Mouse (Mus musculus) CH12.LX (cell line): Measurements from ENCODE around the gene Gm20388. TPM values are rescaled to one million over a fixed set of nuclear protein-coding genes. Genes with fewer than 3 reads are reported as not detected.

ENCODE experiments used
- DNase-seq: peaks from one replicate; pipeline ENCODE4 v3.0.0-alpha.2; 2013; ENCODE audit errors: extremely low read depth
- H3K27ac ChIP-seq: 2 replicates; pipeline ENCODE4 v1.5.1; 2012; ENCODE audit warnings: low read depth, mild to moderate bottlenecking, control low read depth, moderate library complexity; ENCODE audit not compliant: insufficient read depth
- H3K27me3 ChIP-seq: replicated peaks from 2 replicates; pipeline ENCODE3; 2012; ENCODE audit warnings: inconsistent platforms
- H3K36me3 ChIP-seq, 2 experiments: replicated peaks in 1 of 2; 2 replicates each; pipeline versions ENCODE3 to v1.6.1; 2012; ENCODE audit warnings: inconsistent platforms in 1 of 2, low read length in 1 of 2, mild to moderate bottlenecking in 1 of 2, mixed read lengths in 1 of 2, moderate library complexity in 1 of 2; ENCODE audit not compliant: control insufficient read depth in 1 of 2, insufficient read depth in 1 of 2
- H3K4me1 ChIP-seq, 2 experiments: 2 replicates each; pipeline ENCODE4 v1.6.1; 2012; ENCODE audit warnings: inconsistent platforms in 1 of 2, moderate library complexity in 1 of 2; ENCODE audit not compliant: insufficient read depth in 2 of 2, control insufficient read depth in 1 of 2
- H3K4me2 ChIP-seq: 2 replicates; pipeline ENCODE4 v1.6.1; 2012; ENCODE audit warnings: low read depth, mild to moderate bottlenecking, control low read depth; ENCODE audit not compliant: poor library complexity, insufficient read depth, severe bottlenecking
- H3K4me3 ChIP-seq, 3 experiments: fragments of 150-350 bp in 1 of 3; sonication (generic) in 1 of 3; replicated peaks in 1 of 3; 2 replicates each; pipeline versions ENCODE3 to v1.5.1; 2011 to 2012; ENCODE audit warnings: low read depth in 2 of 3, low read length in 2 of 3, mild to moderate bottlenecking in 2 of 3, moderate library complexity in 2 of 3, control low read depth in 1 of 3, improper control_type of control experiment in 1 of 3, inconsistent platforms in 1 of 3, mixed read lengths in 1 of 3; ENCODE audit not compliant: poor library complexity in 1 of 3
- H3K79me2 ChIP-seq: replicated peaks from 2 replicates; pipeline ENCODE4 v1.6.1; 2012; ENCODE audit warnings: mild to moderate bottlenecking, moderate library complexity; ENCODE audit not compliant: control insufficient read depth, poor library complexity, insufficient read depth, severe bottlenecking; ENCODE audit errors: extremely low read depth
- H3K9ac ChIP-seq: 2 replicates; pipeline ENCODE4 v1.6.1; 2012; ENCODE audit warnings: low read depth, mild to moderate bottlenecking, control low read depth, moderate library complexity; ENCODE audit not compliant: insufficient read depth
- H3K9me3 ChIP-seq: replicated peaks from 2 replicates; pipeline ENCODE3; 2012; ENCODE audit warnings: low read length, inconsistent platforms, mixed read lengths
- CTCF ChIP-seq, 2 experiments: IDR thresholded peaks in 1 of 2; conservative IDR thresholded peaks in 1 of 2; 2 replicates each; pipeline ENCODE4 v1.5.1; 2011 to 2012; ENCODE audit warnings: low read depth in 2 of 2, low read length in 2 of 2, improper control_type of control experiment in 1 of 2, inconsistent platforms in 1 of 2, mild to moderate bottlenecking in 1 of 2, moderate library complexity in 1 of 2
- ELF1 ChIP-seq: IDR thresholded peaks from 2 replicates; pipeline ENCODE4 v1.6.1; 2014; ENCODE audit warnings: low read depth, mild to moderate bottlenecking, inconsistent platforms, low read length, improper control_type of control experiment
- EP300 ChIP-seq: IDR thresholded peaks from 2 replicates; pipeline ENCODE4 v1.6.1; 2011; ENCODE audit warnings: low read length, improper control_type of control experiment
- IRF4 ChIP-seq: IDR thresholded peaks from 2 replicates; pipeline ENCODE4 v1.6.1; 2014; ENCODE audit warnings: low read depth, mild to moderate bottlenecking, inconsistent platforms, low read length, improper control_type of control experiment
- KAT2A ChIP-seq: IDR thresholded peaks from 2 replicates; pipeline ENCODE4 v1.6.1; 2012; ENCODE audit warnings: low read length, improper control_type of control experiment, inconsistent platforms; ENCODE audit not compliant: insufficient replicate concordance
- MEF2A ChIP-seq: IDR thresholded peaks from 2 replicates; pipeline ENCODE4 v1.6.1; 2014; ENCODE audit warnings: low read depth, mild to moderate bottlenecking, inconsistent platforms, low read length, improper control_type of control experiment, borderline replicate concordance
- MYC ChIP-seq: IDR thresholded peaks from 2 replicates; pipeline ENCODE4 v1.6.1; 2011; ENCODE audit warnings: low read depth, mild to moderate bottlenecking, improper control_type of control experiment, low read length
- NELFE ChIP-seq: IDR thresholded peaks from 2 replicates; pipeline ENCODE4 v1.6.1; 2011; ENCODE audit warnings: low read depth, low read length, improper control_type of control experiment
- POLR2A ChIP-seq: IDR thresholded peaks from 2 replicates; pipeline ENCODE4 v1.6.1; 2011; ENCODE audit warnings: low read depth, mild to moderate bottlenecking, improper control_type of control experiment, low read length
- TCF12 ChIP-seq: IDR thresholded peaks from 2 replicates; pipeline ENCODE4 v1.6.1; 2014; ENCODE audit warnings: low read depth, mild to moderate bottlenecking, inconsistent platforms, low read length, improper control_type of control experiment
- USF1 ChIP-seq: IDR thresholded peaks from 2 replicates; pipeline ENCODE4 v1.6.1; 2014; ENCODE audit warnings: low read depth, mild to moderate bottlenecking, inconsistent platforms, low read length, improper control_type of control experiment
- ZMIZ1 ChIP-seq: IDR thresholded peaks from 2 replicates; pipeline ENCODE4 v1.6.1; 2012; ENCODE audit warnings: low read depth, mild to moderate bottlenecking, inconsistent platforms, low read length, improper control_type of control experiment
- dilution Hi-C: fragments of 300-500 bp; cut with MboI; formaldehyde crosslinking; loops from 2 replicates; pipeline ENCODE4 v1.14.3; 2020; ENCODE audit warnings: low sequenced_read_pairs; ENCODE audit not compliant: extremely low pct_unique_long_range_greater_than_20kb, extremely low pct_ligation_motif_present
- in situ Hi-C: fragments of 300-500 bp; cut with MboI; formaldehyde crosslinking; loops from 3 replicates; pipeline ENCODE4 v1.14.3; 2019; ENCODE audit warnings: low sequenced_read_pairs, low pct_ligation_motif_present, low pct_unique_long_range_greater_than_20kb, mixed read lengths
- polyA plus RNA-seq: library from polyadenylated mRNA; unstranded; fragments of >175 nt; gene quantifications from 2 replicates; pipeline ENCODE4 v1.2.1, GENCODE M21; 2012; ENCODE audit warnings: low read depth; ENCODE audit not compliant: insufficient read length
- total RNA-seq, 2 experiments: library from RNA; depleted of rRNA; stranded (reverse); fragments of 300-350 nt in 1 of 2; fragments of >200 nt in 1 of 2; gene quantifications; 2 replicates each; pipeline ENCODE4 v1.2.3; 2012 to 2014

Gm20388 gene
- total and polyA plus RNA-seq, 3 experiments = 14.8 to 26.3 (median 22.2) TPM

GRCm38 (mm10) chr8:124284333-124284711 lies 4373.7 kb downstream of the Gm20388 start:
- DNase-seq = no peak
- H3K4me2 ChIP-seq = peak overlapping the region; percentile 59; the same call in 1 of the 2 replicates
- in situ Hi-C loops = loop anchor here (10.0 kb wide), 1 partner anchor 200 kb away; no protein-coding TSS in a partner anchor
- no peak overlapping the region for H3K4me3 ChIP-seq
- no peaks in the 10 kb centered on the region; the same call in 1 of the 2 replicates for H3K79me2 ChIP-seq
- H3K9me3 ChIP-seq = no peaks in the 10 kb centered on the region
- H3K27ac ChIP-seq = peak overlapping the region; percentile 95
- TF ChIP-seq CTCF (conservative IDR thresholded peaks at IDR 0.05 in 1 of 2, IDR thresholded peaks at IDR 0.05 in 1 of 2; ENCODE audit: low read depth in 2 of 2, low read length in 2 of 2) (no peak), TCF12 (0 out of 2 replicates have a peak, but pooled peaks have one; percentile 10), KAT2A (0 out of 2 replicates have a peak, but pooled peaks have one; percentile 18), MEF2A (0 out of 2 replicates have a peak, but pooled peaks have one; percentile 38)
- dilution Hi-C loops = no loop called here
- H3K9ac ChIP-seq = peak overlapping the region; percentile 72
- no peaks in the 10 kb centered on the region for H3K27me3 ChIP-seq
- H3K36me3 ChIP-seq = peaks cover 2 to 23% of the 10 kb centered on the region in 2 experiments
- H3K4me1 ChIP-seq = peaks cover 69 to 96% of the 10 kb centered on the region in 2 experiments

GRCm38 (mm10) chr8:124284984-124285576 lies 4374.4 kb downstream of the Gm20388 start:
- Histone ChIP-seq H3K9ac (peak overlapping the region; percentile 72), H3K4me3 (no peak overlapping the region), H3K79me2 (no peaks in the 10 kb centered on the region; the same call in 1 of the 2 replicates), H3K27ac (peak overlapping the region; percentile 95), H3K4me2 (peak overlapping the region; percentile 59), H3K36me3 (peaks cover 2 to 23% of the 10 kb centered on the region in 2 experiments), H3K4me1 (peaks cover 62 to 88% of the 10 kb centered on the region in 2 experiments), H3K9me3 (no peaks in the 10 kb centered on the region), H3K27me3 (no peaks in the 10 kb centered on the region)
- in situ Hi-C loops (loop anchor here (10.0 kb wide), 1 partner anchor 200 kb away; no protein-coding TSS in a partner anchor), dilution Hi-C loops (no loop called here)
- no peak for DNase-seq
- TF ChIP-seq POLR2A = no peak
- 0 out of 2 replicates have a peak, but pooled peaks have one; percentile 29 for TF ChIP-seq EP300
- TF ChIP-seq MYC = no peak
- no peak for TF ChIP-seq USF1
- TF ChIP-seq ELF1 = no peak
- TF ChIP-seq IRF4 = peak; percentile 26; the same call in 1 of the 2 replicates
- TF ChIP-seq MEF2A = peak; percentile 47; the same call in 1 of the 2 replicates
- TF ChIP-seq NELFE = no peak
- TF ChIP-seq TCF12 = peak; percentile 73; the same call in 1 of the 2 replicates
- TF ChIP-seq ZMIZ1 = no peak
